Mouse (Mus musculus) ZHBTc4 (cell line): ENCODE data around the gene Pgm2.
A peak's percentile ranks its signal among the peaks of the same experiment; 100 is the strongest.

Source experiments
- DNase-seq: peaks from one replicate; pipeline ENCODE4 v3.0.0-alpha.2; 2011; ENCODE audit warnings: low read depth, low spot score

Gene Pgm2

DNA sequence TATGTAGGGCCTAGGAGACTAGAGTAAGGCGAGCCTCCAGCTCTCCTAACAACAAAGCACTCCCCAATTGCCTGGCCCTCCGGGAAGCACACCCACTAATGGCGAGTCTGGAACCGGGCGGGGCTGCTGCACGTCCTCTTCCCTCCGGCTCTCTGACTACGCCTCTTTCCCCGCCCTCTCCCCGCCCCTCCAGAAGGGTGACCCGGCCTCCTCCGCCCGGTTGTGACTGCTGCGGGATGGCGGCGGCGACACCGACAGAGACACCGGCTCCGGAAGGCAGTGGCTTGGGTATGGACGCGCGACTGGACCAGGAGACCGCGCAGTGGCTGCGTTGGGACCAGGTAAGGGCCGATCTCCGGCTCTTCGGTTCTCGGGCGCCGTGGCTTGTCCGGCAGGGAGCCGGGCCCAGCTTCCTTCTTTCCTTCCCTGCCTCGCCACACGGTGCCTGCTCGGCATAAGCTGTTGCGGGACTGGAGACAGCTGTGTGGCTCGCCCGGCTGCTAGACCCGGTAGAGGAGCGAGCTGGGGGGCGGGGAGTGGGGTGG, at the start of gene Pgm2:
TSS of gene Pgm2 (plus strand) at position 203 of the 545 bp plus-strand sequence.
- peak; percentile 95 for DNase-seq

DNA sequence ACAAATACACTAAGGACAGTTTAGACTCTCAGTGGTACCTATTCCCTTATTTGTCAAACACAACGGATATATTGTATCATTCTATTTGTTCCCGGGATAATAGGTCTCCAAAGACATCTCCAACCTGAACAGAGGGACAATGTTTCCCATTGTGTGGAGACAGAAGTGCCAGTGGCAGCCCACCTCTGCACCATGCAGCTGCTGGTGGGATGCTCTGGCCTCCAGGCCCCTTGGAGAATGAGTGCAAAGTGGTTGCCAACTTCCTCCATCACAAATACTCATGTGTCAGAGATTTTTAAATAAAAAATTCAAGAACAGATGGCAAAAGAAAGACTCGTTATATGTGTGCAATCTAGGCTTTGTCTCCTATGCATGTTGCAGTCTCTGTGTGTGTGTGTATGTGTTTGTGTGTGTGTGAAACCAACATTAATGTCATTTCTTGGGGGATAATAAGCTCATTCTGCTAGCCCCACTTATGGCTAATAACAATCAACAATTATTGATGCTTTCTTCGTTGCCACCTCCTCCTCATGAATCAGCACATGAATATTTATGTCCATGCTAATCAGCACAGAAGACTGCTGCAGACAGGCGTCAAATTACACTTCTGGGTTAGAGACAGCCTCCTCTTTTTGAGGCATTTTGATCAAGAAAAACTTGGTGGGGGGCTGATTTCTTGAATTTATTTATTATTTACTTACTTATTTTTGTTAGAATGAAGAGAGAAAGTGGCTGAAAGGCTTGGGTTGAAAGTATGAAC, 48.9 kb upstream of the Pgm2 start:
- DNase-seq = no peak

DNA sequence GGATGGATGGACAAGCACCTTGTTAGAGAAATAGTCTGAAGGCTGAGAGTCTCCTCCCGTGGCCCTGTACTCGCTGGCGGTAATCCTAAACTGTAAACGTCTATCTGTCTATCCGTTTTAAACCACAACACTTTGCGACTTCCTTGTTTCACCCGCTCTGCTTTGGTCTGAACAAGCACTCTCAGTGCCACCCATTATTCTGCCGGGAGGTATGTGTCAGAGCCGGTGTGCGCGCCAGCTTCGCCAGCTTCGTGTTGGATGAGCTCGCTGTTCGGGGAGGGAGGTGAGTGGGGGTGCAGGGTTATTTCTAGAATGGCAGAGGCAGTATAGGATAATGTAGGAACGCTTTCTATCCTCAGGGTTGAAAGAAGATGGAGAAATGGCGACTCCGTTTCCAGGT, 48.0 kb upstream of the Pgm2 start:
- DNase-seq = no peak

DNA sequence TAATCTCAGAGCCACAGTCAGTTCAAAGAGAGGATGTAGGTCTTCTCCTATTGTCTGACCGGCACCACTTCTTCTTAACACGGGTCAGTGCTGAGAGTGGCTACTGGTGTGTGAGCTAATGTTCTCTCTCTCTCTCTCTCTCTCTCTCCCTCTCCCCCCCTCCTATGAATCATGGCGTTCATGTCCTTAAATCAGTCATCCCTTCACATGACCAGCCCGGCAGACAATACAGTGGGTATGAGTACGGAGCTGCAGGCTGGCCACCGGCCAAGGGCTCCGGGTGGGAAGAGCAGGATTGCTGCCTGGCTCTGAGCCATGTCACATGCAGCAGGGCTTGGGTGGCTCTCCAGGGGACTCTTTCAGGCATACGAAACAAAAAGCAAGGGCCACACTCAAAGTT, 47.2 kb upstream of the Pgm2 start:
- no peak for DNase-seq

DNA sequence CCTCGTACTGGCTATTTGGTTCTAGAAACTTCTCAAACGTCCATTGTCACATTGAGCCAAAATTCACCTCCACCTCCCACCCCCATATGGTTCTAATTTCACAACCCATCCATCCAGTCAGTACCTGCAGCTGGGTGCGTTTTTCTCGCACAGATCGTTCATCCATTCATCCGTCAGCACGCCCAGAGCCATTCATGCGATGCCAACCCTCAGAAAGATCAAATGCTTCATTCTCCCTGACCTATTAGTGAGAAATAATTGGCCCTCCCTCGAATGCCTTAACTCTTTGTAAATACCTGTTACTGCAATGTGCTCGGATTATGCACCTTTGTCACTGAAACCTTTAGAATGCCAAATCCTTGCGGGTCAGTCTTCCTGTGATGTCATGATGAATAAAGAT, 45.8 kb upstream of the Pgm2 start:
- DNase-seq = no peak

DNA sequence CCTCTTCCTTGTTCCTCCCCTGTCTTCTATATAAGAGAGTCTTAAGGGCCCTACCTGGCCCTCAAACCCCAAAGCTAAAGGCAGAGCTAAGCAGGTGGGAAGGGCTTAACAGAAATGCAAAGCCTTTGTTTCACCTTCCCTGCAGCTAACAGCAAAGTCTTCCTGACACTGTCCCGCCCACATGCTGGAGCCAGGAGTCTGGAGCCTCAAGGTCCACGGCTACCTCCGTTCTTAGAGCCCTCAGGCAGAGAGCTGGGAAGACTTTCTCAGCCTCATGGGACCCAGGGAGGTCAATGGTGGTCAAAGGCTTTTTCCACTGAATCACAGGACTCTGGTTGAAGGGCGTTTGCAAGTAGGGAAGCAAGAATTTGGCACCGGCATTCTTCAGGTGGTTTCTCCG, 44.8 kb upstream of the Pgm2 start:
- peak; percentile 91 for DNase-seq

DNA sequence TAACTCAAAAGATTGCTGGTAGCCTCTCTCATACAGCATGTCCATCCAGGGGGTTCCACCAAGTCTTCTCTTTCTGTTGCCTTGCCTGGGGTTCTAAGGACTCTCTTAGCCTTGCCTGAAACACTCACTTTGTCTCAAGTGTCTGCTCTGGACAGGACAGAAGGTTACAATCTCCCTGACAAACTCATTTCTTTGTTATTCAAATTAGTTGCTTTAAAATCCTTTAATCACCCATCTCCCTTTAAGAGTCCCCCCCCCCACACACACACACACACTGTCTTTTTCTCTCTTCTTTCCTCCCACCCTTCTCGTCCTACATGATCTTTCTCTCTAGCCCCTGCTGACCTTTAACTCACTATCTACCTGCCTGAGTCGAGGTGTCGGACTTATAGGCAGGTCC, 44.1 kb upstream of the Pgm2 start:
- peak; percentile 78 for DNase-seq

DNA sequence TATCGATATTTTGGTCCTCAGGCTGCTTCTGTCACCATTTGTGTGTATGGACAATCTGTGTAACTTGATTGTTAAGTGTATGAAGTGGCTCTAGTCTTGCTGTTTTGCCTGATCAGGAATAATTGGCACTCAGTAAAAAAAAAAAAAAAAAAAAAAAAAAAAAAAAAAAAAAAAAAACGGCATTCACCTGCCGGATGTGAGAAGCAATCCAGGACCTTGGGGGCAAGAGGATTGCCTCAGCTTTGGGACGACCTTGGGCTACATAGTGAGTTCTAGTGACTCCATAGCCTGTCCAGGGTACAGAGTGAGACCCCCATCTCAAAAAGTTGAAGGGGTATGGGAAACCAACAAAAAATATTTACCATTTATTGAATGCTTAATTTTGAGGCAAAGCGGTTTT, 43.5 kb upstream of the Pgm2 start:
- DNase-seq = no peak

DNA sequence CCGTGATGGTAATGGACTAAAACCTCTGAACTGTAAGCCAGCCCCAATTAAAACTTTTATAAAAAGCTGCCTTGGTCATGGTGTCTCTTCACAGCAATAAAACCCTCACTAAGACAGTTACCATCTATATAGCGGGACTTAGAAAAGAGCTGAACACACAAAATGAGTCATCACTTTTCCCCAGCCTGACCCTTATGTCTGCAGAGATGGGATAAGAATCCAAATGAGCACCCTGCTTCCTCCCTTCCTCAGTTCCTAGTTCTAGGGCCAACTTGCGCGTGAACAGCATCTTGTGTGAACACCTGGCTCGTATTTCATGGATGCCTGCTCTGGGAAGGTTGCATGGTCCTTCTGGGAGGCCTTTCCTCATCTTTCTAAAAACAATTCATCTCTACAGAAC, 39.7 kb upstream of the Pgm2 start:
- no peak for DNase-seq

DNA sequence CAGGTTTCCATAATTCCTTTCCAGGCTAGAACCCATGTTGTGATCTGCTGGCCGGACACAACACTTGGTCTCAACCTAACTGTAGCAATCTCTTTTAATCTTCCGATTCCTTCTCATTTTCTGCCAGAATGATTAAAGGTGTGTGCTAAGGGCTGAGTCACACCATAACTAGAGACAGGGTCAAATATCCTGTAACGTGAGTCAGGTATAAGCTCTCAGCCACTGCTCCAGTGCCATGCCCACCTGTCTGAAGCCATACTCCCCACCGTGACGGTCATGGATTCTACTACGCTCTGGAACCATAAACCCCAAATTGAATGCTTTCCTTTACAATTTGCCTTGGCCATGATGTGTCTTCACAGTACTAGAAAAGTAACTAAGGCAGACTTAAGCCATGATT, 36.5 kb upstream of the Pgm2 start:
- no peak for DNase-seq

DNA sequence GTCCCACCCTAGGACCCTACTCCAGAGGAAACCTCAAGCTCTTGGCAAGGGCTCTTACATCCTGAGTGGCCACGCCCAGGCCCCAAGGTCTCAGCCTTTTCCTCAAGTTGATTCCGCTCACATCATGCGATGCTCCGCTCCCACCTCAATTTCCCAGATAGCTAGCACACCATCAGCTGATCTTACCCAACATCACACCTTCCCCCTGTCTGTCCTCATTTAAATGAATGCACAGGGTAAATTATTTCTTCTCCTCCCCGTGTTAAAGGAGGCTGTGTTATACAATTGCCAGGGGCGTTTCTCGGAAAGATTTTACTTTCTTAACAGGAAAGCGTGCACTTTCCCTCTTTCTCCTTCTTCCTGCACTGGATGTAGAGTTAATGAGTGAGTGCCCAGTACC, 31.9 kb upstream of the Pgm2 start:
- DNase-seq = no peak

DNA sequence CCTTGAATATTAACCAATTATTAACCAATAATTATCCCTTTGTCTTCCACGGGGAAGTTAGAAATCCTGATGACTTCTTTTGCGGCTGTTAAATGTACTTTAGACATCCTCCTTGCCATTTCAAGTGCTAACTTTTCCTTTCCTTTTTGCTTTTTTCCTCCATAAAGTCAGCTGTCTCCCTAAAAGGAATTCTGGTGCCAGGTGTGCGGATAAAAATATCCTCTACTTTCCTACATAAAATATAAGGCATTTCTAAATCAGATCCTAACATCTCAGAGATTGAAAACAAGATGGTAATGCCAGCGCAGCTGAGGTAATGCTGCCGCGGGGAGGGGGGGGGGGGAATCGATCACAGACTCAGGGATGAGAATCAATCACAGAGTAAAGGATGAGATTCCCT, 31.1 kb upstream of the Pgm2 start:
- DNase-seq = no peak

DNA sequence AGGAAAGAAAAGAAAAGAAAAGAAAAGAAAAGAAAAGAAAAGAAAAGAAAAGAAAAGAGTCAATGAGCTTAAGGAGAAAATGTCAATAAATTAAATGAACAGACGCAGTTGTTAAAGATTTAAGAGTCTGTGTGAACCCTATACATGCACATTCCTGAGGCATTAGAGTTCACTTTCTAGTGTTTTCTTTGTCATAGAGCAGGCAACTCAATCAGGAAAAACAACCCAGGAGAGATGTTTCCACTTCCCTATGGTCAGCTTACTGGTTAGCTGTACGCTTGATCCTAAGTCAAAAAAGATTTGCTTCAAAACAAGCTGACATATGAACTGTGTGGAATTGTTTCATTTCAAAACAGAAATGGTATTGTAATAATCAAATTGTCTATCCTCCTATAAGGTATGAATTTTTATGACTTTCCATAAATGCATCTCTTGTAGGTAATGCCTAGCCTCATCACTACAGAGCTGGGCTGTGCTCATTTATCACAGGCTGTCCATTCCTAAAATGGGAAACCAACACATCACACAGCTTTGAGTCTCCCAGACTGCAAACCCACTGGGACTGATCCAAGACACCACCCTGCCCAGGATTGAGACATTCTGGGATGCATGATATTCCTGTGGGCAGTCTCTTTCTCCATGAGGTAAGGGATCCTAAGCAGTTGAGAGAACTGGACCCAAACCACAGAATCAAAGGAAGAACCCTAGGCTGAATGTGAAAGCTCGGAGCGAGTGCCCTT, 29.7 kb upstream of the Pgm2 start:
- no peak for DNase-seq

DNA sequence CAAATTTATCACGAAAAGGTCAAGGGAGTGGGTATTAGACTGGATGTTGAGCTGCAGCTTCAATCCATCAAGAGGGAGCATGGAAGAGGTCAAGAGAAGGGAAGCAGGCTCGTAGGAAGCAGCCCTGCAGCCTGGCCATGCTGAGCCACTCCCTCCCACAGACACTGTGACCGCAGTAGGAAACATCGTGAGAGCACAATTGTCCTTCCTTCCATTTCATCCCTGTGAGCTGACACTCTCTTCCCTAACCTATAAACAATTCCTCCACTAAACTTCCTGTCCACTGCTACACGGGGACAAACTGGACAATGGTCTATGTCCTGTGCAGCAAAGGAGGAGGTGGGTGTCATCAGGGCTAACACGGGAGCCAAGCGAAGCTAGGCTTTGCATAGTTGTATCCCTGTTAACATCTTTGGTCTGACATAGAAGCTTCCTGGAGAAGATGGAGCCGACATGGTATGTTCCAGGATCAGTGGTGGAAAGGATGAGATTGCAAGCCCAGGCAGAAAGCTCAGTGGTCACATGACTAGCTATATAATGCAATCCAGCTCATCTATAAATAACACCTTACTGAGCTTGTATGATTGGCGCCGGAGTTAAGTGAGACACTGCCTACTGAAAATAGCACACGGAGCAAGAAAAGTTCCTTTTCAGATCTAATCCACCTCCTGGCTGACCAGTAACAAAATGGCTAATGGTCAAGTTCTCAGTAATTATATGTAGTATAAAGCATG, 29.0 kb upstream of the Pgm2 start:
- no peak for DNase-seq

DNA sequence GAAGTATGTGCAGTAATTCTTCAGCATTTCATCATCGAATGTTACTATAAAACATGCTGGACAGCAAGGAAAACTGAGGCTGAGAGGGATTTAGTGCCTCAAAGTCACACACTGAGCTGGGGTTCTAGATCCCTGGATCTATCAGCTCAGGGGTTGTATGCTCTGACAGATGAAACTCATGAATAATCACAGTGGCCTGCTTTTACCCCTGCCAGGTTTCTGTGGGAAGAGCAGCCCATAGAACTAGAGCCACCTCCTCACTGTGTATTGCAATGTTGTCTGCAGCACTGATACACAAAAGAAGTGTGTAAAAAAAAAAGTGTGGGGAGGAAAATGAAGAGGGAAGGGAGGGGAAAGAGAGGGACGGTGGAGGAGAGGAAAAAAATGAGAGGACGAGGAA, 28.3 kb upstream of the Pgm2 start:
- DNase-seq = no peak

DNA sequence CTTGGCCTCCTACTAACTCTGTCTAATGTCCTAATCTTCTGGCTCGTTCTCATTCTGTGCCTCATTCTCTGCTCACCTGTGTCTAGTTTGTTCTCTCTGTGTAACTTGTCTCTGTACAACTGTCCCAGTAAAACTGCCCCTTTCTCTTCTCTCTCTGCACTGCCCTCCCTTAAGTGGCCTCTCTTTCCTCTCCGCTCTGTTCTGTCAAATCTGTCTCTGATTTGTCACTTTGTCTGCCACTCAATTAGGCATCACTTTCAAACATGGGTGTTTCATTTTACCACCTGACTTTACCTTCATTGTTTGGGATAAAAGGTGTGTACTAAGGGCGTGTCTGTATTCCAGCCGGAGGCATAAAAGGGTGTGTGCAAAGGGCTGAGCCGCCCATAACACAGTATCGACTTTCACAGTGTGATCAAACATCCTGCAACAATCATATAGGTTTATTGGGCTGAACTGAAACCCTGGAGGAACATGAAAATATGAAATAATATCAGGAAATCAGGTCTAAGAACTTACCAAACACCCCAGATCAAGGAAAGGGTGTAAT, 27.2 kb upstream of the Pgm2 start:
- DNase-seq = peak; percentile 28

DNA sequence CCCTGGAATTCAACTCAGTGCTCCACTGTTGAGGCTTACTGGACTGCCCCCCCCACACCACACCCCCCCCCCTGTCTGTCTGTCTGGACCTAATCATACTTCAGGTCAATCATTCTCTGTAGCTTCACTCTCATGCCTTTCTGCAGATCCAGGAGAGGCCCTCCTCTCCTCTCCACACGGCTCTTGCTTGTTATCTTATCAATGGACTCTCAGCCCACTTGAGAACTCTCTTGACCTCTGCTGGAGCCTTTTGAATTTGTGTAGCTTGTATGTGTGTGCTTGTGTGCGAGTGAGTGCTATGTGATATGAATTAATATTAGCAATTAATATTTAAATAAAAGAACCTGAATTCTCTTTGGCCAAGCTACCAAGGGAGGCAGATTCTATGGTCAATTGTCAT, 26.6 kb upstream of the Pgm2 start:
- no peak for DNase-seq

DNA sequence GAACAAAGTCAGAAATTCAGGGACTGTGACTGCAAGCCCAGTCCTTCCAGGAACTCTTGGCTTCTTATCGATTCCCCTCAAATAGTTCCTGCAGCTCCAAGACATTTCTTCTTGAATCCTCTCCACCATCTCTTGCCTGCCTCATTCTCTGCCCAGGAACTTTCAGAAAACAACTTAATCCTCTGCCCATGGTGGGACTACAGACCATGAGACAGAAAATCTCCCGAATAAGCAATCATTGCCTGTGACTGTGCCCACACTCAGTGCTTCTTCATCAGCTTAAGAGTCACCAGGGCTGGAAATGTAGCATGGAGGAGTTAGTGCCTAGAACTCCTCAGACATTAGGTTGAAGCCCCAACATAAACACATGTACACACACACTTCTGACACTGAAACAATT, 25.2 kb upstream of the Pgm2 start:
- no peak for DNase-seq

DNA sequence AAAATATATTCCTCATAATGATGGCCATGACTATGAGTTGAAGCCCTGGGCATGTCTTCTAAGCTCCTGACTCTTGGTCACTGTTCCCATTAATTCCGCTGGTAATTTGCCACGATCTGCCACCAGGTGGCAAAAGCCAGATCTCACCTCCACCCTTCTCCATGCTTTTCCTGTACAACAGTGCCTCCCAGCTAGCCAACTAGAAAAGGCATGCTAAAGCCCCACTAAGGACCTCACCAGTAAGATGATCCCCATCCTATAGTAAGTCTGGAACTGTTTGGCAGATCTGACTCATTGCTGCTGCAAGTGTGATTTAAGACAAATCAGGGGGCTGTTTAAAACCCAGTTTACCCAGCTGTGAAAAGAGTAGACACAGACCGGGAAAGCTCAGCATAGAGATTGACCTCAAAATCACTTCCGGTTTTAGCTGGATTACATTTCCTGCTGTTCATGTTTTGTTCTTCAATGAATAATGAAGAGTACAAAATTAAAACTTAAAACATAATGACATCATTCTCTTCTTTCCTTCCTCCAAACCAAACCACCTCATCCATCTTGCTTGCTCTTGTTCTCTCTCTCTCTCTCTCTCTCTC, 22.6 kb upstream of the Pgm2 start:
- peak; percentile 90 for DNase-seq

DNA sequence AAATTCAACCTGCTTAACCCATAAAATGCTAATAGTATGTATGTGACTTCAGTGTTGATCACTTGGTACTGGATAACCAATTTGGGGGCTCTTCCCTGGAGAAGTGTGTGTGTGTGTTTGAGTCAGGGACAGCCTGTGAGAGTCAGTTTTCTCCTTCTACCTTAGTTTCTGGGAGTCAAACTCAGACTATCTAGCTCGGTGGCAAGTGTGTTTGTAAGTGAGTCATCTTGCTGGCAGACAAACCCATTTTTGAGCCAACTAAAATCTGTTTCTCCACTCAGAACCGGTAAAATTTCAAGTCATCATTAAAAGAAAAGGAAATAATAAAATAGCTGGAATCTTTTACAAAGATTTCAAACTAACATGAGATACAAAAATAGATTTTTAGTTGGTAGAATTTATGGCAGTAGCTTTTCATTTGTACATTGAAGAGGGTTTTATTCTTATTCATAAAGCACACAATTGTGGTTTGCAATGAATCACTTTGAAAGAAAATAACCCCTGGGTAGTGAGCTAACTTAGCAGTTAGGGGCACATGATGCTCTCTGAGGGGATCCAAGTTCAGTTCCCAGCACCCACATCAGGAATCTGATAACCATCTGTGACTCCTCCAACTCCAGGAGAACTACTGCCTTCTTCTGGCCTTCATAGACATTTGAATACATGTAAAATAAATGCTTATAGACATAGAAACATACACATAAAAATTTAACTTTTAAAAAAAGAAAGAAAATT, 21.8 kb upstream of the Pgm2 start:
- DNase-seq = no peak

DNA sequence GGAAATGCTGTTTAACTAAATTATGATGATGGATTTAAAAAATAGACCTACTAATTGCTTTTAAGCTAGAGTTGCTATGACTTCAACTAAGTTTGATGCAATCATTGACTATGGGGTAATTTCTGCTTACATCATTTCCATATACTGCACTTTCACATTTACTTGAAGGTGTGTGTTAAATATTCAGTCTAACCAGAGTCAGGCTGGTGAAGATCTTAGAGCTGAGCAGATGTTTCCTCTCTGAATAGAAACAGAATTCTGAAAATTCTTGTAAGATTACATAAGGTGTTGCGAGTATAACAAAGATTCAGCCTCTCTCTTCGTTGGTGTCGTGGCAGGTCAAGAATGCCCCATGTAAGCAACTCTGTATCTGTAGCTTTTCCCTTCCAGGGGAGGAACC, 18.3 kb upstream of the Pgm2 start:
- no peak for DNase-seq
